Mouse (Mus musculus) inflammation-experienced regulatory T-cells, adult 6 months (primary cell): ENCODE results near the gene Arid5b. TPM values are rescaled to one million over a fixed set of nuclear protein-coding genes. Genes with fewer than 3 reads are reported as not detected.
"Not testable (repeated sequence)": the region's sequence is repeated elsewhere in the genome, so short reads cannot be mapped to it uniquely, and the experiment has no call there.

Experiments
- ATAC-seq: one replicate; pipeline ENCODE4 v1.8.0; 2017
- polyA plus RNA-seq, 3 experiments: library from polyadenylated mRNA; unstranded; fragments of 100-300 nt; shearing (Covaris generic); gene quantifications; one replicate each; pipeline ENCODE4 v1.2.1; 2017

Arid5b gene
- polyA plus RNA-seq, 3 experiments from 2014 or later: 28.4 to 78.0 (median 56.4) TPM

DNA sequence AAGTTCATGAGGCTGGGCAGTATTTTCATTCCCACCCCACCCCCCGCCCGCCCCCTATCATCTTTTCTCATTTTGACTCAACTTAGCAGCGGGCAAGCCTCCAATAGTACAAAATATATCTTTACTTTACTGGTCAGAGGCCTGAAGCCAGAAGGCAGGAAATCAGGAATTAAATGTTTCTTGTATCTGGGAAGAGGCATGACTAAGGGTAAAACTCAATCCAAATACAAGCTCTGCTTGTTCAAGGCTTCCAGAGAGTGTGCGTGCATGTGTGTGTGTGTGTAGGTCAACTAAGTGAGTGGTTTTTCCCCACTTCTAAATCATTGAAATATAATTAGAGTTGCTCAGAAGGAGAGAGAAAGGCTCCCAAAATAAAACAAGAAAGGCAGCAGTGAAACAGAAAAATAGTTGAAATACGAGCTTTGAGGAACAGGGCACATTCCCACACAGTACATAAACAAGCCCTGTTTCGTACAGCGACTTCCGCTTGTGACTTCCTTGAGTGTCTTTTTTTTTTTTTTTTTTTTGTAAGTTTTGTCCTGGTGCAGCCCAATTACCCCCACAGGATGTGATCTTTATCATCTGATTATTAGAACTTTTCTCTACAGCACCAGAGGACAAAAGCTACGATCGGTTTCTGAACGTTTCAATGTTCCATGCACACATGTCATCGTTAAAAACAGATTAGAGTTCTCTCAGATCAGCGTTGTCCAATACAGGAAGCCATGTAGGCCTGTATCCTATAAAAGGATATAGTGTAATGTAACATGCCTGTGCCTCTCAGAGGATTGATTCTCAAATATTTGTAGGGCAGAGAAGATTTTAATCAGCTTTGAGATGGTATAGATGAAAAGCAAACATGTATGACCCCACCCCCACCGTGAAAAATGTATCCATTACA, 173.4 kb downstream of the Arid5b start:
- ATAC-seq: peak; percentile 93

DNA sequence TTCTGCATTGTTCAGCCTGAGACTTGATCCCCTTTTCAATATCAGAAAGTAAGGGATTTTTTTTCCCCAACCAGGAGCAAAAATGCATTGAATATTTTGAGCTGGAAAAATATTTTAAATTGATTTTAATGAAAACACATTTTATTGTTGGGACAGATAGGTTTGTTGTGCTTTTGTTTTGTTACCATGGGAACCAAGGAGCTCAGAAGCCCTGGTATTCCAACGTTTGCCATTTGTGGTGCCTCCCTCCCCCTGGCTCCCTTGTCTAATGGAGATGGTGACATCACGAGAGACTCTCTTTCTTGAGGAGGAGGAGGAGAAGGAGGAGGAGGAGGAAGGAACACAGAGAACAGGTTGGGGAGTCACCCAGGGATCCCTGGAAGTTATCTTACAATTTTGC, 174.1 kb downstream of the Arid5b start:
- ATAC-seq: no peak

DNA sequence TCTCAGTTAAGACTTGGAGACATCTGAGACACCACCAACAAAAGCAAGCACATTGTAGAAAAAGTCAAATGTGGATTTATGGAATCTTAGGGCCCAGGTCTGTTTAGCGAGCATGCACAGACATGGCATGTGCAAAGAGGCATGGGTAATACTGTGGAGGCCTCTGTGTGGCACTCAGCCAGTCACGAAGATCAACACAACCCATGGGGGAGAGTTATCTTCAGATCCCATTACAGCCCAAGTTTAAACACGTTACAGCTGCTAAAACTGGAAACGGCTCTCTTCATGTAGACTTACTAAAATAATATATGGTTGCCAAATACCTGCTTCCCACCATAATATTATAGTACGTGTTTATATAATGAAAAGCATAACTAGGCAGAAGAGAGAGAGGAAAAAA, 174.6 kb downstream of the Arid5b start:
- ATAC-seq: no peak

DNA sequence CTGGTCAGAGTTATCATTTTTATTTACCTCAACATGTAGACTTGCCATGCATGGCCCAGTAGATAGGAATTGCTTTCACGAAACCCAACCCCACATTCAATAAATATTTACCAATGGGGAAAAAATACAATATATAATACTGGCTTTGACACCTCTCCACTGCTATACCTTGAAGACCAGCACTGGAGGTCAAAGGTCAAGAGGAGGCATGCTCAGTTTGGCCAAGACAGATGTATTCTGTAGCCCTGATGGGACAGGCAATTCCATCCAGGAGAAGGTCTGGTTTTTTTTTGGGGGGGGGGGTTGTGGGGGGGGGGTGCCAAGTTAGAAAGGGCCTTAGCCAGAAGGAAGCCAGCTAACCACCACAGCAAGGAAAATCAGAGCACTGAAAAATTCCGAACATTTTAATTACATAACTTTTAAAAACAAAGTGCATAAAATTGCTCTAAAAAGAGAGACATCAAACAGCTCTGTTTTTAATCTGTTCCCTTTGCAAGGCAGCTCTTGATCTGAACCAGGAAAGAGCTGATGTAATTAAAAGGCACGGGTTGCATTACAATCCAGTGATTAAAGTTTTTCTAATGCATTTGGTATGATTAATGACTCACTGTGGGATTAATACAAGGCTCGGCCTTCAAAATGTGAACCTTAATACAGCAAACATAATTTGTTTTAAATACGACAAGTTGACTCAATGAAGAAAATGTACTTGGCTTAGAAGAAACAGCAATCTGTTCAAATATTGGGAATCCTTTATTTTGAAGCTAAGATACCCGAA, 175.3 kb downstream of the Arid5b start:
- no peak for ATAC-seq

DNA sequence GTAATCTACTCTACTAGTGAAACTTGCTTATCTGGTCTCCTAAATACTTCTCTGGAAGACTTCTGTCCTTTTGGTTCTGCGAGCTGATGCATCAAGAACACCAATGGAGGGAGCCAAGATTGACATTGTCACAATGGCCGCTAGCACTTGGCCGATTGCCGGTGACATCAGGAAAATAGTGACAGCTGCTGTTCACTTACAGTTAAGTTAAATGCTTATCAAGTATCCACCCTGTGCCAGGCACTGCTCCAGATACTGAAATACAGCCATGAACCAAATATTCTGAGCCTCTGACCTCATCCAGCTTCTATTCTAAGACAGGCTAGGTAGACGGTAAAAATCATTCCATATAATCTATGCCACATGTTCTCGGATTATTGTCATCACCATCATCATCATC, 176.0 kb downstream of the Arid5b start:
- ATAC-seq: no peak

DNA sequence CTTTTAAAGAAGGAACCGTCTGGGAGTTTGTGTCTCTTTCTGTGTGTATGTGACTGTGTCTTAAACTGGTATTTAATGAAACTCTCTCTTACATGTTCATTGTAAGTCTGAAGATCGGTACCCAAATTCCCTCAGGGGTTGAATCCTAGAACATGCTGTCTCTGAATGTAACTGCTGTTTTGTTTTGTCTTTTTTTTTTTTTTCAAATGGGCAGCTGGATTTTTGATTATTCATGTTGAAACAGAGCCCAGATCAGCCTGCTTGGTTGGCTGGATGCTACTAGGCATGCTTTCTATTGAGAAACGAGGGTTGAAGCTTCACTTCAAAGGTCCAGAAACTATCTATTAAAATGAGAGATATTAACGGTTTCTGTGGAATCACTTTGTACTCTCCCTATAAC, 177.3 kb downstream of the Arid5b start:
- ATAC-seq: no peak

DNA sequence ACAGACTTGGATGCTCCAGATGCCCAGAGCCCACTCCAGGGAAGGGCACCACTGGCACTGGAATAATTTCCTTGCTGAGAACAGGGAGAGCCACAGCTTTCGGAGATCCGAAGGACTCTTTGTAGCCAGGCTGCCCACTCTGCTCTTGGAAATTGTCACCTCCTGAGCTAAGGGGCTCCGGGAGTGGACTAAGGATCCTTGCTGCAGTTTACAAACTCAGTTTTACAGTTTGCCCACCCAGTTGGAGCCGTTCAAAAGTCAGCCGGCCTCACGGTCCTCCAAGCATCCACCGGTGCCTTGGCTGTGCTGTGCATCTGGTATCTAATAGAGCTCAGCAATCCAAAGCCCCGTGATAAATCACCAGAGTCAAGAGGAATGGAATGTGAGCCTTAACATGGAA, 178.0 kb downstream of the Arid5b start:
- no peak for ATAC-seq

DNA sequence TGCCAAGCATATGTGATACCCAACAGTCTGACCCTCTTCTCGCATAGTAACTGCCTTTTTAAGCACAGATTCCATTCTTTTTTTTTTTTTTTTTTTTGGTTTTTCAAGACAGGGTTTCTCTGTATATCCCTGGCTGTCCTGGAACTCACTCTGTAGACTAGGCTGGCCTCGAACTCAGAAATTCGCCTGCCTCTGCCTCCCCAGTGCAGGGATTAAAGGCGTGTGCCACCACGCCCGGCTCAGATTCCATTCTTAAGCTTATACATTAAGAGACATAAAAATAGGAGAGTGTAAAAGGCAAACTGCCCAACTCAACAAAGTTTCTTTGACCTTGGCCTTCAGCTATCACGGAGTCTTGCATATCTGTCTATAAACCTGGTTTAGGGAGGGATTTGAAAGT, 178.7 kb downstream of the Arid5b start:
- not testable (repeated sequence) for ATAC-seq

DNA sequence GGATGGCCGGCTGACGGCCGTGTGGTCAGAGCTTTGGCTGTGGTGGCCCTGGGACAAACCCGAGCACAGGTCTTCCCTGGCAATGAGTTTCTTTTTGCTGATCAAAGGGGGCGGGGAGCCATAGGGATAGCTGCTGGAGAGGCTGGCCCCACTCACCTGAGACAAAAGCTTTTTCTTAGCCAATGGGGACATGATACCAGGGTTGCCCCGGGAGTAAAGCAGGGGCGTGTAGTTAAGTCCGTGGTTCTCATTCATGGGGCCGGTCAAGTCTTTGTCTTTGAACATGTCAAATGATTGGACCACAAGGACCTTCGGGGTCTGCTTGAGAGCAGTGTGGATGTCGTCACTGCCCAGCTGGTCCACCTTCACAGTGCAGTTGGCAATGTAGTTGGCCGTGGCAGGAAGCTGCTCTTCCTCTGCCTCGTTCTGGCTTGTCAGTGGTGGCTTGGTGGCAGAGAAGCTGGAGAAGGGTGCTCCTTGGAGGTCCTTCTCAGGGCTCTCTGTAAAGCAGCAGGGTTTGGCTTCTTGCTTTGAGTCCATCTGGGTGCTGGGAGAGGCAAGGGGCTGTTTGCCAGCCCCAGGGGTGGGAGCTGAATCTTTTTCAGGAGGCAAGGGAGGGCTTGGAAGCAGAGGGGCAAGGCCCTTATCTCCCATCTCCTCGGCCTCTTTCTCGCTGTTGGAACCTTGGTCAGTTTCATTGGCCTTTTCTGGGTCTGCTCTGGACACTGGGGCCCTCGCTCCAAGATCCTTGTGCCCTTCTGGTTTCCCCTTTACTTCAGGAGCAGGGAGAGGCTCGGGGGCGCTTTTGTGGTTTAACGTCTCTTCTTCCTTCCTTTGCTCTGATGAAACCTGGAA, 180.5 kb downstream of the Arid5b start:
- no peak for ATAC-seq

DNA sequence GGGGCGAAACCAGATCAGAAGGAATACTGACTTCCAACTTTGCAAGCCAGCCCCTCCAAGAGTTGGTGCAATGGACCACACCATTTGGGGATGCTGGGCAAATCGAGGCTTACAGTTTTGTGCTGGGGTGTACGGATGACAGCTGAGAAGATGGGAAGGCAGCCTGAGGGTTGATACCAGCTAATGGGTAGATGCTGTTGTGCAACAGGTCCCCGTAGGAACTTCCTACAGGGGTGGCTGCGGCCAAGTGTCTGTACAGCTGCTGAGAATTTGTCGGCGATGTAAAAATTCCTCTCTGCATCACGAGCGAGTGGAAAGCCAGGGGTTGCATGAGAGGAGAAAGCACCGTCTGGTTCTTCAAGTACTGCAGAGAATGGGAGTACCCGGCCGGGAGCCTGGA, 182.1 kb downstream of the Arid5b start:
- ATAC-seq: no peak

DNA sequence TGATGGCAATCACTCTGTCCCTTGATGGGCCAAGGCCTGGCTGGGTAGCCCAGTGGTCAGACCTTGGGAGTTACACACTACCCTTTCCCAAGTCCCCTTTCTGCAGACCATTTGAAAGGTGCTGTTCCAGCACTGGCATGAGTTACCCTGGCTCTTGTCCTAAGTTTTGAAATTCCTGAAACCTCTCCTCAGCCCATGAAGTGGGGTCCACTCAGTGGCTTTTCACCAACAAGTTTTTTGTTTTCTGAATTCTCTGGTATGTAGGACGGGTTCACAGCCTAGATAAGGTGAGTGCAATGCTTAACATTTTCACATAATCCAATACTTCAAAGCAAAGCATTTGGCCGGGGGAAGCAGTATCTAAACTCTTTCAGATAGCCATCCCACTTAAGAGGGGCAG, 183.4 kb downstream of the Arid5b start:
- ATAC-seq: no peak

DNA sequence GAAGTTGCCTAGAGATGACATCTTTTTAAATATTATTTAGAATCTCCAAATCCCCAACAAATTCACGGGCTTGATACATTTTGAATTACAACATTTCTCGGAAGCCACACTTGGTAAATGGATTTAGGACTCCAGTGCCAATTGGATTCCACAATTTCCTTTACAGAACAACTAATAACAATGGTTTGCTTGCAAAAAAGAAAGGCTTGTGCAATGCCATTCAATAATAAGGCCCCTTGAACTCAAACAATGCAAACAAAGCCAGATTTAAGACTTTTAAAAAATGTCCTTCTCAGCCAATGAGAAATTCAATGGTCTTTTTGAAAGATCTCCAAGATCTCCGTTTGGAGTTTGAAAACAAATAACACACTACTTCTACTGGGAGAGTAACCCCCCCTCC, 185.0 kb downstream of the Arid5b start:
- ATAC-seq: no peak

DNA sequence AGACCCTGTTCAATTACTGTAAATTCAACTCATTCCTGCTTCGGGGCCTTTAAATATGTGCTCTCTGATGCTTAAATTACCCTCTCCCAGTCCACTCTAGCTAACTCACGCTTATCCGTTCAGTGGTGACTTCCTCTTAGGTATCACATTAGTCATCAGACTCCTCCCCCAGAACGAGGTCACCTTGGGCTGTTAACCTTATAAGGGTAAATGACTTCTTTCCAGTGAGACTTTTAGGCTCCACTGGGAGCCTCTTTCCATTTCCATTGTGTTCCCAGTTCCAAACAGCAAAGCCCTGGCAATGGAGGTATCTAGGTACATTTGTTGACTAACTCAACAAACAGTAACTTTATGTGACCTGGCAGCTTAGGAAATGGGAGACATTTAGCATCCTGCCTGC, 186.7 kb downstream of the Arid5b start:
- ATAC-seq: no peak

DNA sequence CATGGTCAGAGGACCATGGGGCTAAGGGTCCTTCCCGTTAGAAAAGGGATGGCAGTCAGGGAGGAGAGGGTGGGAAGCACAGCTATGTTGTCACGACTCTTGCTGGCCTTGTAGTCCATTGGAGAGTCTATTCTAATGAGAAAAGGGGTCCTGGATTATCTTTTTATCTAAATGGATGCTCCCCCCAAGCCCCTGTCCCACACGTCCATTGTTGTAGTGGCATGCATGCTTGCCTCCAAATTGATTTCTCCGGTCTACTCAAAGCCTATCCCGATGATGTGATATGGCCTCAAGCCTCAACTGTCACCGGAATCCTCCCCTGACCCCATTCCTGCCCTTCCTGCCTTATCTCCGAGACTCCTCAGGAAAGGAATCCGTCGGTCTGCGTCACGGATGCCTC, 187.5 kb downstream of the Arid5b start:
- no peak for ATAC-seq

DNA sequence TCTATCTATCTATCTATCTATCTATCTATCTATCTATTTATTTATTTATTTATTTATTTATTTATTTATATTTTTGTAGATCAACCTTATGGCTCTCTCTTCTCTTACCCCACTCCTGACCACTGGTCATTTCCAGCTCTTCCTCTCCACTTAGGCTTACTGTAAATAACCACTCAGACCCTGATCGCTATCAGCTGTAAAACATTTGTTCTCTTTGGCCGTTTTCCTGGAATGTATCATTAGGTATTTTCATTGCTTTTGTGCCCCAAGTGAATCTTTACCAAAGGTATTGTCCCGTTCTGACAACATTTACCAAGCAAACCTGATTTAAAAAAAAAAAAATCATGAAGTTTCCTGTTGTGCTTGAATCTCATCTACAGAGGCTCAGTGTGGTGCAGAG, 188.0 kb downstream of the Arid5b start:
- ATAC-seq: no peak

DNA sequence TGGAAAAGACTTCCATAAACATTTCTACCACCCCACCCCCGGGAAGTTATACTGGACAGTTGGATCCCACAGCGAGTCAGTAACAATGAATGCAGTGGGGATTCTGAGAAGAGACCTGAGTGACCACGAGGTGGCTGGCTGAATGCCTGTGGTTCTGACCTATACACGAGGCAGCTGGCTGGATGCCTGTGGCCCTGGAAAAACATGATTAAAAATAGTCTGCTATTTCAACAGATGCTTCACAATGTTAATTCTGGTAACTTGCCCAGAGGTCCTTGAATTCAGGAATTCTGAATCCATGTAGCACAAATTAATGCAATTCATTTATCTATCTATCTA, 188.4 kb downstream of the Arid5b start:
- ATAC-seq: no peak

DNA sequence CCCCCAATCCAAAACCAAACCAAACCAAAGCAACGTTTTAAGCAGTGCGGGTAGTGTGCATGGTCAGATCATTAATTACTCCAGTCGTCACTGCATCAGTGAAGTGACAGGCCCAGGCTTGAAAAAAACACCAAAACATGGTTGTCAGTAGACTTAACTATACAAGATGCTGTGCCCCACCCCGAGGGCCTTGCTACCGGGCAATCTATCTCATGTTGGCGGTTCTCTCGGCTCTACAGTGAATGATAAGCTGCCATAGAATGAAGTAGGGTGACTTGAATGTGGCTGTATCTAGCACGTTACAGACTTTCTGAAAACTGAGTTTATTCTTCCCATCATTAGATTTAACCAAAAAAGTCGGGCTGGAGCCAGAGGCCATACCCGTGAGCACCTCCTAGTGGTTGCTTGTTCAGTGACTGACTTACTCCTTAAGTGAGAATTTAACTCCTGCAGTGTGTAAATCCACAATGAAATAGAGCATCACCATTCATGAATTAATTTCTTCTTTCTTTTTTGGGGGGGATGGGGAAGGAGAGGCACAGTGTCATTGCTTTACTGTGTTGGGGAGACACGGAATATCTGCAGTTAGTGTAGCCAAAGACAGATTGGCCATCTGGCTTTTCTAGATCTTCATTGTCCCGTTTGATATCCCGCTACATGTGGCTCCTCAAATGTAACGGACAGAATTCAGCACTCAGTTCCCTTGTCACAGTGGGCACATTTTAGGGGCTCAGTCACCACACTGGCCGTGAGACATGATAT, 188.9 kb downstream of the Arid5b start:
- peak; percentile 68 for ATAC-seq

DNA sequence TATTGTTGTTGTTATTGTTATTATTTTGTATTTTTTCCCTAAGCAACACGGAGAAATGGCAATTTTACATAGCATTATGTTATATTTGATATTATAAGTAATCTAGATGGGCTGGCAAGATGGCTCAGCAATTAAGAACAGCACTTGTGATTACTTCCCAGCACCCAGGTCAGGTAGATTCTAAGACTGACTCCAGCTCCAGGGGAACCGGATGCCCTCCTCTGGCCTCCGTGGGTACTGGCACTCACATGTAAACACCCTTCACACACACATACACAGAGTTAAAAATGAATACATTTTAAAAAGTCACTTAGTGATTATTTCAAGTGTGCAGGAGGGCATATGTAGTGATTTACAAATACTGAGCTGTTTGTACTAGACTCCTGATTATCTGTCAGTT, 190.8 kb downstream of the Arid5b start:
- ATAC-seq: no peak

DNA sequence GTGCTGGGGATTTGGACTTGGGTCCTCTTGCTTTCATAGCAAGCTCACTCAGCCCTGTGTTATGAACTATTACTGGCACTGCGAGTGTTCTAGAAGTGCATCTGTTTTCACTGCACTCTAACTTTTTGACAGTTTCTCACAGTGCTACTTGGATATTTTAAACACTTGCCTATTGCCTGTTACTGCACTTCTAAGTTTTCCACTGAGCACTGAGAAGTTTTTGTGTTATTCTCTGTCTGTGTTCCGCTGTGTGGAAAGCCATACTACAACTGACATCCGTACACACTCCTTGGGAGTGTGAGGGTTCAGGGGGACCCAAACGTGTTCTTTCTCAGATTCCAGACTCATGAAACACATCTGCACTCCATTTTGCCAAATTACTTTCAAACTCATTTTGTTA, 191.6 kb downstream of the Arid5b start:
- ATAC-seq: no peak

DNA sequence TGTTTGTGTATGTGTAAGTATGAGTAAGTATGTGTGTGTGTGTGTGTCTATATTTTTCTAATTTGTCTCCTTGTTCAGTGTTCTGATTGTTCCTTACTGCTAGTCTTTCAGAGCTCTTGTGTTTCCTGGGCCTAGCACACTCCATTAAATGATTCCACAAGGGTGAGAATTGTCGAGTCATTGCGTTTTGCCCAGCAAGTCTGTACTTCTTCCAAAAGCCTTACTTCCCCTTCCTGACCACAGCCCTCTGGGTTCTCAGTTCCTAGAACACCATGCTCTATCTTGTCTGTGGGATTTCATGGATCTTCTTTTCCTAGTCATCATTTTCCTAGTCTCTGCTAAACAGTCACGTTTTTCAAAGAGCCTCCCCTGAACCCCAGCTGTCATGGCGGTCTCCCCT, 193.0 kb downstream of the Arid5b start:
- ATAC-seq: no peak

DNA sequence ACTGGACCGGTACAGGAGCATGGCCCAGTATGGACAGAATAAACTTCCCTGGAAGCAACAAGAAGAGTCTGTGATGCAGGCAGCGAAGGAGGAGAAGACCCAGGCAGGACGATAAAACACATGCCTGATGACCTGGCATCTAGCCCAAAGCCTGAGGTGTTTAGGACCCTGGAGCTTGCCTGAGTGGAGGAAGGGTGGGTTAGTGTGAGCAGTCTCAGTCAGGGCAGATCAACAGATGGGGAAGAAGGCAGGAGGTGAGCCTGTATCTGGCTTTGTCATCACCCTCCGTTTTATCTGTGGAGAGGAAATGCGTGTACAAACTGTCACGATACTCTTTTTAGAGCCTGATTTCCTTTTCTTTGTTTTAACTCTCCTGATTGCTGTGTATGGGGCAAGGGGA, 196.8 kb downstream of the Arid5b start:
- peak; percentile 77 for ATAC-seq

DNA sequence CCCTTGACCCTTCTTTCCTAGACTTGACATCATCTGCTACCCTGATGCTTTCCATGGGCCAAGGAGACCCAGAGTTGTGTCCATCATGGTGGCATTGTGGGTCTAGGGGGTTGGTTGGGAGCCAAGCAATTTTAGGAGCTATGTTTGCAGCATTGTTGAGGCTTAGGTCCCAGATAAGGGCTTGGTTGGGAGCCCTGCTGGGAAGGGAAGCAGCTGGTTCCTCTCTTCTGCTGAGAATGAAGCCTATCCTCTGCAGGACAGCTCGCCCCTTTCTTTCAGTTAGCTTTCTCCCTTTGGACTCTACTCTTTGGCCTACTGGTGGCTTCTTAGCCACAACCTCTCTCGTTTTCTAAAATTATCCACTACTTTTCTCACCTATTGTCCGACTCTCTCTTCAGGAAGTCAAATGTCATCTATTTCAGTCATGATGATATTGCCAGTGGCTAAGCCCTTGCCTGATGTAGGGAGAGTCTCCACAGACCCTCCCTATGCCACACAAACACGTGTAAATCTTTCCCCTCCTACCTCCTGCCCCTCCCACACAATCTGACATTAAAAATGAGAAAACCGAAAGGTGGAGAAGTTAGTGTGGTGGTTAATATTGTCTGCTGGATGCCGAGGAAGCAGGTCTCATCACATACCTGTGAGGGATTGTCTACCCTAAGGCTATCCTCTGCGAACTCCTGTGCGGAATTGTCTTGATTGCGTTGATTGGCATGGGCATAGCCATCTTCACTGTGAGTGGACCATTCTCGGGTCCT, 198.4 kb downstream of the Arid5b start:
- ATAC-seq: no peak
